Mouse (Mus musculus) MEL (cell line): Measurements from ENCODE around the gene Rpl39. TPM values are rescaled to one million over a fixed set of nuclear protein-coding genes. Genes with fewer than 3 reads are reported as not detected.

Experiments
- DNase-seq: peaks from one replicate; pipeline ENCODE4 v3.0.0; 2011; ENCODE audit warnings: low read depth, low spot score
- H3K27ac ChIP-seq: 2 replicates; pipeline ENCODE4 v1.5.1; 2012; ENCODE audit warnings: low read depth, mild to moderate bottlenecking, control low read depth, low read length, moderate library complexity; ENCODE audit not compliant: control insufficient read depth
- H3K27me3 ChIP-seq, 2 experiments: fragments of 150-350 bp in 1 of 2; sonication (generic) in 1 of 2; 2 replicates each; pipeline ENCODE4 v1.6.1; 2012; ENCODE audit warnings: low read length in 2 of 2, mild to moderate bottlenecking in 2 of 2, improper control_type of control experiment in 1 of 2, moderate library complexity in 1 of 2; ENCODE audit not compliant: insufficient read depth in 2 of 2, control insufficient read depth in 1 of 2
- H3K36me3 ChIP-seq, 2 experiments: 2 replicates each; pipeline ENCODE4 v1.6.1; 2012 to 2014; ENCODE audit warnings: low read length in 2 of 2, improper control_type of control experiment in 1 of 2, inconsistent platforms in 1 of 2, mild to moderate bottlenecking in 1 of 2; ENCODE audit not compliant: insufficient read depth in 2 of 2, control insufficient read depth in 1 of 2
- H3K4me1 ChIP-seq, 2 experiments: fragments of 150-350 bp in 1 of 2; sonication (generic) in 1 of 2; 2 replicates each; pipeline ENCODE4 v1.6.1; 2012; ENCODE audit warnings: low read length in 2 of 2, improper control_type of control experiment in 1 of 2, mild to moderate bottlenecking in 1 of 2; ENCODE audit not compliant: insufficient read depth in 2 of 2, control insufficient read depth in 1 of 2
- H3K4me3 ChIP-seq, 2 experiments: fragments of 150-350 bp in 1 of 2; sonication (generic) in 1 of 2; 2 replicates each; pipeline ENCODE4 v1.5.1; 2012; ENCODE audit warnings: low read depth in 2 of 2, low read length in 2 of 2, mild to moderate bottlenecking in 2 of 2, moderate library complexity in 2 of 2, control low read depth in 1 of 2, improper control_type of control experiment in 1 of 2; ENCODE audit not compliant: control insufficient read depth in 1 of 2, insufficient read depth in 1 of 2
- H3K79me2 ChIP-seq: 2 replicates; pipeline ENCODE4 v1.6.1; 2012; ENCODE audit warnings: mild to moderate bottlenecking, low read length, moderate library complexity; ENCODE audit not compliant: control insufficient read depth, poor library complexity, insufficient read depth
- H3K9ac ChIP-seq: 2 replicates; pipeline ENCODE4 v1.6.1; 2012; ENCODE audit warnings: low read depth, mild to moderate bottlenecking, control low read depth, low read length, moderate library complexity; ENCODE audit not compliant: control insufficient read depth, poor library complexity, severe bottlenecking
- H3K9me3 ChIP-seq: fragments of 150-350 bp; sonication (generic); replicated peaks from 2 replicates; pipeline ENCODE4 v1.6.1; 2012; ENCODE audit warnings: mild to moderate bottlenecking, low read length, improper control_type of control experiment, moderate library complexity; ENCODE audit not compliant: insufficient read depth
- BHLHE40 ChIP-seq: IDR thresholded peaks from 2 replicates; pipeline ENCODE4 v1.6.1; 2012; ENCODE audit warnings: low read depth, mild to moderate bottlenecking, inconsistent platforms, low read length, improper control_type of control experiment, borderline replicate concordance
- CHD2 ChIP-seq: IDR thresholded peaks from 2 replicates; pipeline ENCODE4 v1.6.1; 2011; ENCODE audit warnings: low read length, improper control_type of control experiment
- CTCF ChIP-seq, 3 experiments: IDR thresholded peaks in 2 of 3; conservative IDR thresholded peaks in 1 of 3; 2 replicates each; pipeline ENCODE4 v1.5.1; 2011 to 2012; ENCODE audit warnings: low read length in 3 of 3, low read depth in 2 of 3, mild to moderate bottlenecking in 2 of 3, improper control_type of control experiment in 1 of 3, inconsistent platforms in 1 of 3, mixed read lengths in 1 of 3, moderate library complexity in 1 of 3; ENCODE audit not compliant: control insufficient read depth in 1 of 3, insufficient read depth in 1 of 3, poor library complexity in 1 of 3, severe bottlenecking in 1 of 3
- E2F4 ChIP-seq: IDR thresholded peaks from 2 replicates; pipeline ENCODE4 v1.6.1; 2011; ENCODE audit warnings: low read depth, low read length, improper control_type of control experiment, borderline replicate concordance
- ELF1 ChIP-seq: IDR thresholded peaks from 2 replicates; pipeline ENCODE4 v1.6.1; 2014; ENCODE audit warnings: low read depth, mild to moderate bottlenecking, inconsistent platforms, low read length, improper control_type of control experiment, moderate library complexity
- GABPA ChIP-seq: IDR thresholded peaks from 2 replicates; pipeline ENCODE4 v1.6.1; 2012; ENCODE audit warnings: low read depth, mild to moderate bottlenecking, inconsistent platforms, low read length, improper control_type of control experiment, moderate library complexity
- JUND ChIP-seq: IDR thresholded peaks from 2 replicates; pipeline ENCODE4 v1.6.1; 2011; ENCODE audit warnings: low read depth, mild to moderate bottlenecking, improper control_type of control experiment, low read length
- MAFK ChIP-seq: IDR thresholded peaks from 2 replicates; pipeline ENCODE4 v1.6.1; 2011; ENCODE audit warnings: low read depth, mild to moderate bottlenecking, low read length, improper control_type of control experiment, borderline replicate concordance
- MXI1 ChIP-seq: IDR thresholded peaks from 2 replicates; pipeline ENCODE4 v1.6.1; 2011; ENCODE audit warnings: mild to moderate bottlenecking, low read depth, low read length, improper control_type of control experiment
- NELFE ChIP-seq: IDR thresholded peaks from 2 replicates; pipeline ENCODE4 v1.6.1; 2011; ENCODE audit warnings: low read depth, low read length, improper control_type of control experiment
- POLR2A ChIP-seq, 2 experiments: IDR thresholded peaks; 2 replicates each; pipeline ENCODE4 v1.6.1; 2011 to 2012; ENCODE audit warnings: low read length in 2 of 2, mild to moderate bottlenecking in 2 of 2, control low read depth in 1 of 2, improper control_type of control experiment in 1 of 2, low read depth in 1 of 2, moderate library complexity in 1 of 2; ENCODE audit not compliant: control insufficient read depth in 1 of 2, insufficient read depth in 1 of 2, poor library complexity in 1 of 2
- RAD21 ChIP-seq: IDR thresholded peaks from 2 replicates; pipeline ENCODE4 v1.6.1; 2011; ENCODE audit warnings: mild to moderate bottlenecking, low read depth, low read length, improper control_type of control experiment
- SIN3A ChIP-seq: IDR thresholded peaks from 2 replicates; pipeline ENCODE4 v1.6.1; 2012; ENCODE audit warnings: low read length, improper control_type of control experiment, inconsistent platforms
- SMC3 ChIP-seq: IDR thresholded peaks from 2 replicates; pipeline ENCODE4 v1.6.1; 2011; ENCODE audit warnings: low read depth, low read length, improper control_type of control experiment
- TBP ChIP-seq: IDR thresholded peaks from 2 replicates; pipeline ENCODE4 v1.8.0; 2011; ENCODE audit warnings: low read depth, low read length, improper control_type of control experiment
- USF2 ChIP-seq, 2 experiments: IDR thresholded peaks; 2 replicates each; pipeline ENCODE4 v1.6.1; 2011 to 2012; ENCODE audit warnings: improper control_type of control experiment in 2 of 2, low read length in 2 of 2, borderline replicate concordance in 1 of 2, inconsistent platforms in 1 of 2, low read depth in 1 of 2, mild to moderate bottlenecking in 1 of 2; ENCODE audit not compliant: insufficient read depth in 1 of 2
- ZC3H11A ChIP-seq: IDR thresholded peaks from 2 replicates; pipeline ENCODE4 v1.6.1; 2012; ENCODE audit warnings: low read depth, mild to moderate bottlenecking, inconsistent platforms, low read length, improper control_type of control experiment
- polyA plus RNA-seq, 2 experiments: library from polyadenylated mRNA; stranded (reverse) in 1 of 2; unstranded in 1 of 2; fragments of >175 nt in 1 of 2; fragments of >200 nt in 1 of 2; gene quantifications; 2 replicates each; pipeline versions ENCODE4 v1.2.1 to v1.2.4; 2012; ENCODE audit warnings: low replicate concordance in 2 of 2, low read depth in 1 of 2; ENCODE audit not compliant: insufficient read length in 2 of 2, insufficient read depth in 1 of 2, missing spikeins in 1 of 2
- total RNA-seq: library from RNA; depleted of rRNA; stranded (reverse); fragments of 300-350 nt; gene quantifications from 2 replicates; pipeline ENCODE4 v1.2.3, GENCODE M21; 2012

Gene Rpl39
- total and polyA plus RNA-seq, 3 experiments: 1,063 to 1,279 TPM; not detected in 1

DNA sequence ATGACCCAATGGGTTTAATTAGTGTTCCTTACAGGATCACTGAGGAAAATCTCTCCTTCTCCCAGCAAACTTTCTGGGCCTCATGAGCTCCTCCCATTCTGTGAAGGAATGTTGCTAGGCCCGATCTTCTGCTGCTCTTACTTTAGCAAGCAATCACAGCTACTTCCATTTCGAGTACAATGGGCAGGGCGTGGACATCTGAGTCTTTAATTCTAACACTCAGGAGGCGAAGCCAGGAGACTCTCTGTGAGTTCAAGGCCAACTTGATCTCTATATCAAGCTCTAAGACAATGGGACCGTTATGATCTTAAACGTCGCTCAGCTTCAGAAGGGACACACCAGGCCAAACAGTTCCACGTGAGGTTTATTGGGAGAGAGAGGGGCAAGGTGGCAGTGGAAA is 8.6 kb downstream of the Rpl39 start:
- Histone ChIP-seq H3K79me2 (no peaks in the 10 kb centered on the region), H3K27me3 (no peaks in the 10 kb centered on the region), H3K4me3 (no peak overlapping the region), H3K9me3 (no peaks in the 10 kb centered on the region), H3K9ac (no peak overlapping the region), H3K36me3 (no peaks in the 10 kb centered on the region), H3K27ac (no peak overlapping the region), H3K4me1 (no peaks in the 10 kb centered on the region)
- DNase-seq: no peak
- no peak for TF ChIP-seq NELFE
- TF ChIP-seq JUND: no peak
- TF ChIP-seq CHD2: no peak
- TF ChIP-seq GABPA: no peak
- TF ChIP-seq MXI1: no peak
- TF ChIP-seq SIN3A: no peak
- TF ChIP-seq MAFK: no peak
- TF ChIP-seq POLR2A (IDR thresholded peaks at IDR 0.05; ENCODE audit: control insufficient read depth in 1 of 2, insufficient read depth in 1 of 2, low read depth in 1 of 2, low read length in 2 of 2, poor library complexity in 1 of 2): no peak
- no peak for TF ChIP-seq E2F4
- no peak for TF ChIP-seq USF2 (IDR thresholded peaks at IDR 0.05; ENCODE audit: borderline replicate concordance in 1 of 2, insufficient read depth in 1 of 2, low read depth in 1 of 2, low read length in 2 of 2)
- no peak for TF ChIP-seq BHLHE40
- TF ChIP-seq, all 39 proteins: peak for 0

DNA sequence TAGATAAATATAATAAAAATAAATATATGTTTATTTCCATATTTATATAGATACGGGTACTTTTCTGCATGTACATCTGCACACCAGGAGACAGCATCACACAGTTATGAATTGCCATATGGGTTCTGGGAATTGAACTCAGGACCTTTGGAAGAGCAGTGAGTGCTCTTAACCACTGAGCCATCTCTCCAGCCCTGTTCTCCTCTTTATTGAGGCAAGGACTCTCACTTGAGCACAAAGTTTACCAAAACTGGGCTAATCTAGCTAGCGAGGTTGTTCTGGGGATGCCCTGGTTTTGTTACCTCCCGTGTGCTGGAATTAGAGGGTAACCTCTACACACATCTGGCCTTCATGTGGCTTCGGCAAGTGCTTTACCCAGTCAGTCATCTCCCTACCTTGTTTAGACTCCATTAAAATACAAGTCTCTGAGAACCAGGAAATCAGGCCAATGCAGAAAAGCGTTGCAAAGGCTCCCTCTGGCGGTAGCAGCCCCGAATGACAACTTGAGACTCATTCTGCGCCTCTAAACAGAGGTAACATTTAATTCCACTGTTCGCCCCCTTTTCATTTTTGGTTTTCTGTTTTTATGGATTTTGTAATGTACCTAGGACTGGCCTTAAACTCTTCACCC is 10.8 kb downstream of the Rpl39 start:
- DNase-seq: peak; percentile 71
- Histone ChIP-seq H3K36me3 (no peaks in the 10 kb centered on the region), H3K27me3 (no peaks in the 10 kb centered on the region), H3K79me2 (no peaks in the 10 kb centered on the region), H3K4me1 (no peaks in the 10 kb centered on the region), H3K27ac (no peak overlapping the region; the same call in 1 of the 2 replicates), H3K9me3 (no peaks in the 10 kb centered on the region), H3K9ac (peak overlapping the region; percentile 57), H3K4me3 (peak overlapping the region; percentile 47)
- TF ChIP-seq MXI1: no peak
- peak; percentile 77 to 82 (median 81) for TF ChIP-seq CTCF (IDR thresholded peaks at IDR 0.05 in 2 of 3, conservative IDR thresholded peaks at IDR 0.05 in 1 of 3; ENCODE audit: control insufficient read depth in 1 of 3, insufficient read depth in 1 of 3, low read depth in 2 of 3, low read length in 3 of 3, poor library complexity in 1 of 3, severe bottlenecking in 1 of 3)
- TF ChIP-seq ZC3H11A: peak; percentile 44; the same call in 1 of the 2 replicates
- TF ChIP-seq ELF1: peak; percentile 64; the same call in 1 of the 2 replicates
- TF ChIP-seq TBP: peak; percentile 94
- peak; percentile 74 for TF ChIP-seq RAD21
- TF ChIP-seq SMC3: peak; percentile 67
- TF ChIP-seq BHLHE40: no peak
